Mouse (Mus musculus) inflammation-experienced regulatory T-cells, adult 16 weeks (primary cell): ENCODE measurements around the gene Pigc. TPM values are rescaled to one million over a fixed set of nuclear protein-coding genes. Genes with fewer than 3 reads are reported as not detected.

Source experiments
- polyA plus RNA-seq: library from polyadenylated mRNA; unstranded; fragments of 100-300 nt; shearing (Covaris generic); gene quantifications from one replicate; pipeline ENCODE4 v1.2.1, GENCODE M21; 2017

Gene Pigc
- 40.4 TPM for polyA plus RNA-seq

DNA sequence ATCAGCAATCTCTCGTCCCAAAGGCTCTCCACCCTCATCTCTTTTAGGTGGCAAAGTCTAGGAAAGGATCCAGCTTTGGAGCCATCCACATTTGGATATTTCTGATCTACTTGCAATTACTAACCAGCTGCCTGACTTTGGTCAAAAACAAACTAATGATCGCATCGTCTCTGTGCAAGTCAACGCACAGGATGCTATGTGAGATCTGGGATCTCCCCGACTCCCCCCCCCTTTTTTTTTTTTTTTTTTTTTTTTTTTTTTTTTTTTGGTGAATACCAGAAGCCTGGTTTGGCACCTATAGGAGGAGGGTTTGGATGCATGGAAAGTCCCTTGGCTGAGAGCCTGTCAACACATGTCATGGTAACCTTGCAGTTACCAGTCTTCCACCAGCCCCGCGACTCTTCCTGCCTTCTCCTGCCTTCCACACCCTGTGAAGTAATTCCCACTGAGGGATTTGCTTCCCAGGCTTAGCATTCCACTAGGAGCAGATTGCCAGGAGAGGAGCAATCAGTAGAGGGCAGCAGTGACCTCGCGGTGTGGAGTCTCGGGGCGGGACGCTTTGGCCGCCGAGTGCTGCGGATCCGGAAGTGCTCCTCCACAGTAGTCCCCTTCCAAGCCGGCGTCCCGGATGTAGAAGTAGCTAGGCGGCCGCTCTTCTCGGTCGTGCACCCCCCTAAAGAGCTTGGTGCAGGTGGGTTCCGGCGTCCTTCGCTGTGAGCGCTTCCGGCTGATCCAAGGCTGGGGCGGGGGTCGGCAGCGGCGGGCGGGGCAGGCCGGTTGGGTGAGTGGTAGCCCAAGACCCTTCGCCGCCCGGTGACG is at the start of gene Pigc:
Pigc (plus strand) TSS at position 598 of the 819 bp plus-strand sequence.

DNA sequence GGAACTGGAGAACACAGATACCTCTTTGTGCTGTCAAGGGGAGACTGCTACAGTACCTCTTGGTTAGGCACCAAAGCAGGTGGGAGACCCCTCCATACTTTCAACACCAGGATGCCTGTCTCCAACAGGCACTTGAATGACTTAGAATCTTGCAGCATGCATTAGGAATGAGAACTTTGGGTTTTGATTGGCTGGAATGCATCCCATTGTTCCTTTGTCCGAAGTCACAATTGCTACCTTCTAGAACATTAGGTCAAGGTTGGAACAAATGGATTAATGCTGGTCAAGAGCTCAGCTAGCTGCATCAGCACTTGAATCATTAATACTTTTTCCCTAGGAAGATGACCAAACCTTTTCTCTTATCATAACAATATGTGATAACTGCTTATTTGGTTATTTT is 10.6 kb downstream of the Pigc start, which contains the start of gene 4930558K02Rik:
4930558K02Rik (minus strand) TSS at position 101 of the 400 bp plus-strand sequence.

Other genes starting within 250 kb of the Pigc start
- 13.3 TPM for gene Fasl, start 180.7 kb upstream of the Pigc start, polyA plus RNA-seq
- gene Suco, start 92.5 kb upstream of the Pigc start, polyA plus RNA-seq = 57.5 TPM
- gene 4930558K02Rik, start 10.4 kb downstream of the Pigc start, polyA plus RNA-seq = 0.29 TPM